Mouse (Mus musculus): ENCODE data around the gene Ccno. TPM values are rescaled to one million over a fixed set of nuclear protein-coding genes. Genes with fewer than 3 reads are reported as not detected.

Gene Ccno
- polyA plus RNA-seq, 1 experiment from 2014 or later, result 0.50 TPM

- H3K4me1 ChIP-seq (ENCODE audit: control insufficient read depth, insufficient read depth, low read length), result no peaks in the 10 kb centered on the region
- H3K9ac ChIP-seq (ENCODE audit: low read length), result no peak overlapping the region
- DNase-seq (ENCODE audit: low spot score), result no peak
- no peak overlapping the region for H3K4me3 ChIP-seq (ENCODE audit: low read depth, low read length)
- no peak overlapping the region for H3K27ac ChIP-seq (ENCODE audit: low read depth, low read length)
- WGBS, result 86% methylated on average over 2 of the region's 2 CpGs
- H3K9me3 ChIP-seq (ENCODE audit: control insufficient read depth, low read length), result no peaks in the 10 kb centered on the region
- H3K36me3 ChIP-seq (ENCODE audit: control insufficient read depth, insufficient read depth, low read length), result no peaks in the 10 kb centered on the region
- no peaks in the 10 kb centered on the region for H3K27me3 ChIP-seq (ENCODE audit: control insufficient read depth, insufficient read depth, low read length)
- ATAC-seq (ENCODE audit: insufficient read depth, low FRiP score, low TSS enrichment), result no peak
- H3K4me2 ChIP-seq (ENCODE audit: low read depth), result no peak overlapping the region
These were observed 33.9 kb downstream of the Ccno start for GRCm38 (mm10) chr13:113021521-113021920.

- Histone ChIP-seq H3K9me3 (ENCODE audit: control insufficient read depth, low read length) (no peaks in the 10 kb centered on the region), H3K4me1 (ENCODE audit: control insufficient read depth, insufficient read depth, low read length) (no peaks in the 10 kb centered on the region), H3K36me3 (ENCODE audit: control insufficient read depth, insufficient read depth, low read length) (no peaks in the 10 kb centered on the region), H3K27me3 (ENCODE audit: control insufficient read depth, insufficient read depth, low read length) (no peaks in the 10 kb centered on the region), H3K9ac (ENCODE audit: low read length) (no peak overlapping the region), H3K4me3 (ENCODE audit: low read depth, low read length) (no peak overlapping the region), H3K4me2 (ENCODE audit: low read depth) (no peak overlapping the region), H3K27ac (ENCODE audit: low read depth, low read length) (no peak overlapping the region)
- DNase-seq (ENCODE audit: low spot score) (no peak), ATAC-seq (ENCODE audit: insufficient read depth, low FRiP score, low TSS enrichment) (no peak)
- WGBS, result 78% methylated on average over 8 of the region's 8 CpGs
These were observed 34.9 kb downstream of the Ccno start for GRCm38 (mm10) chr13:113022467-113022866.

- ATAC-seq (ENCODE audit: insufficient read depth, low FRiP score, low TSS enrichment) (no peak), DNase-seq (ENCODE audit: low spot score) (no peak)
- Histone ChIP-seq H3K4me1 (ENCODE audit: control insufficient read depth, insufficient read depth, low read length) (no peaks in the 10 kb centered on the region), H3K27ac (ENCODE audit: low read depth, low read length) (no peak overlapping the region), H3K4me2 (ENCODE audit: low read depth) (no peak overlapping the region), H3K9ac (ENCODE audit: low read length) (no peak overlapping the region), H3K9me3 (ENCODE audit: control insufficient read depth, low read length) (no peaks in the 10 kb centered on the region), H3K27me3 (ENCODE audit: control insufficient read depth, insufficient read depth, low read length) (no peaks in the 10 kb centered on the region), H3K36me3 (ENCODE audit: control insufficient read depth, insufficient read depth, low read length) (no peaks in the 10 kb centered on the region), H3K4me3 (ENCODE audit: low read depth, low read length) (no peak overlapping the region)
- WGBS, result 84% methylated on average over 17 of the region's 17 CpGs
These were observed 35.9 kb downstream of the Ccno start for GRCm38 (mm10) chr13:113023274-113024143.

GRCm38 (mm10) chr13:113031351-113031750 is 43.7 kb downstream of the Ccno start:
- H3K27ac ChIP-seq (ENCODE audit: low read depth, low read length), result no peak overlapping the region
- 3% methylated on average over 7 of the region's 7 CpGs for WGBS
- DNase-seq (ENCODE audit: low spot score), result no peak

GRCm38 (mm10) chr13:113031792-113032571 is 44.4 kb downstream of the Ccno start:
- ATAC-seq (ENCODE audit: insufficient read depth, low FRiP score, low TSS enrichment) (peak; percentile 70), DNase-seq (ENCODE audit: low spot score) (peak; percentile 73)
- H3K9me3 ChIP-seq (ENCODE audit: control insufficient read depth, low read length), result no peaks in the 10 kb centered on the region
- H3K36me3 ChIP-seq (ENCODE audit: control insufficient read depth, insufficient read depth, low read length), result no peaks in the 10 kb centered on the region
- peak overlapping the region; percentile 67 for H3K9ac ChIP-seq (ENCODE audit: low read length)
- H3K4me2 ChIP-seq (ENCODE audit: low read depth), result peak overlapping the region; percentile 86
- under 1% methylated on average over 40 of the region's 40 CpGs for WGBS
- peak overlapping the region; percentile 49 for H3K4me3 ChIP-seq (ENCODE audit: low read depth, low read length)
- H3K27me3 ChIP-seq (ENCODE audit: control insufficient read depth, insufficient read depth, low read length), result peaks cover 39% of the 10 kb centered on the region
- peaks cover 12% of the 10 kb centered on the region; the same call in 1 of the 2 replicates for H3K4me1 ChIP-seq (ENCODE audit: control insufficient read depth, insufficient read depth, low read length)
- no peak overlapping the region for H3K27ac ChIP-seq (ENCODE audit: low read depth, low read length)

More at GRCm38 (mm10) chr13:113031351-113031750, 43.7 kb downstream of the Ccno start:
- ATAC-seq (ENCODE audit: insufficient read depth, low FRiP score, low TSS enrichment), result peak; percentile 4; the same call in 1 of the 2 replicates
- no peaks in the 10 kb centered on the region for H3K36me3 ChIP-seq (ENCODE audit: control insufficient read depth, insufficient read depth, low read length)
- no peaks in the 10 kb centered on the region for H3K9me3 ChIP-seq (ENCODE audit: control insufficient read depth, low read length)
- peaks cover 39% of the 10 kb centered on the region for H3K27me3 ChIP-seq (ENCODE audit: control insufficient read depth, insufficient read depth, low read length)
- peak overlapping the region; percentile 86 for H3K4me2 ChIP-seq (ENCODE audit: low read depth)
- peaks cover 12% of the 10 kb centered on the region; the same call in 1 of the 2 replicates for H3K4me1 ChIP-seq (ENCODE audit: control insufficient read depth, insufficient read depth, low read length)
- H3K9ac ChIP-seq (ENCODE audit: low read length), result no peak overlapping the region
- H3K4me3 ChIP-seq (ENCODE audit: low read depth, low read length), result no peak overlapping the region

GRCm38 (mm10) chr13:113032831-113033230 is 45.2 kb downstream of the Ccno start:
- Histone ChIP-seq H3K4me3 (ENCODE audit: low read depth, low read length) (no peak overlapping the region), H3K9me3 (ENCODE audit: control insufficient read depth, low read length) (no peaks in the 10 kb centered on the region), H3K9ac (ENCODE audit: low read length) (no peak overlapping the region), H3K4me1 (ENCODE audit: control insufficient read depth, insufficient read depth, low read length) (peaks cover 12% of the 10 kb centered on the region; the same call in 1 of the 2 replicates), H3K36me3 (ENCODE audit: control insufficient read depth, insufficient read depth, low read length) (no peaks in the 10 kb centered on the region), H3K27me3 (ENCODE audit: control insufficient read depth, insufficient read depth, low read length) (peaks cover 39% of the 10 kb centered on the region), H3K27ac (ENCODE audit: low read depth, low read length) (no peak overlapping the region), H3K4me2 (ENCODE audit: low read depth) (no peak overlapping the region)
- DNase-seq (ENCODE audit: low spot score) (no peak), ATAC-seq (ENCODE audit: insufficient read depth, low FRiP score, low TSS enrichment) (no peak)

GRCm38 (mm10) chr13:113034271-113034886 is 46.8 kb downstream of the Ccno start:
- 2% methylated on average over 11 of the region's 11 CpGs for WGBS
- no peaks in the 10 kb centered on the region for H3K36me3 ChIP-seq (ENCODE audit: control insufficient read depth, insufficient read depth, low read length)
- H3K9me3 ChIP-seq (ENCODE audit: control insufficient read depth, low read length), result no peaks in the 10 kb centered on the region
- peaks cover 12% of the 10 kb centered on the region; the same call in 1 of the 2 replicates for H3K4me1 ChIP-seq (ENCODE audit: control insufficient read depth, insufficient read depth, low read length)
- H3K27ac ChIP-seq (ENCODE audit: low read depth, low read length), result no peak overlapping the region
- H3K4me2 ChIP-seq (ENCODE audit: low read depth), result peak overlapping the region; percentile 98
- H3K9ac ChIP-seq (ENCODE audit: low read length), result no peak overlapping the region
- DNase-seq (ENCODE audit: low spot score) (peak; percentile 43), ATAC-seq (ENCODE audit: insufficient read depth, low FRiP score, low TSS enrichment) (no peak)
- H3K27me3 ChIP-seq (ENCODE audit: control insufficient read depth, insufficient read depth, low read length), result peaks cover 37% of the 10 kb centered on the region
- H3K4me3 ChIP-seq (ENCODE audit: low read depth, low read length), result peak overlapping the region; percentile 49

- H3K4me3 ChIP-seq (ENCODE audit: low read depth, low read length), result peak within 1 kb of the TSS; percentile 49
- ATAC-seq (ENCODE audit: insufficient read depth, low FRiP score, low TSS enrichment) (peak; percentile 11; the same call in 1 of the 2 replicates), DNase-seq (ENCODE audit: low spot score) (peak; percentile 56)
- H3K36me3 ChIP-seq (ENCODE audit: control insufficient read depth, insufficient read depth, low read length), result no peaks in the 10 kb centered on the region
- H3K4me2 ChIP-seq (ENCODE audit: low read depth), result peak within 1 kb of the TSS; percentile 98
- H3K9me3 ChIP-seq (ENCODE audit: control insufficient read depth, low read length), result no peaks in the 10 kb centered on the region
- peaks cover 12% of the 10 kb centered on the region; the same call in 1 of the 2 replicates for H3K4me1 ChIP-seq (ENCODE audit: control insufficient read depth, insufficient read depth, low read length)
- H3K9ac ChIP-seq (ENCODE audit: low read length), result peak within 1 kb of the TSS; percentile 32
- WGBS, result under 1% methylated on average over 44 of the region's 46 CpGs
- no peak within 1 kb of the TSS for H3K27ac ChIP-seq (ENCODE audit: low read depth, low read length)
- H3K27me3 ChIP-seq (ENCODE audit: control insufficient read depth, insufficient read depth, low read length), result peaks cover 37% of the 10 kb centered on the region
These were observed 47.4 kb downstream of the Ccno start, which contains the start of gene Cdc20b for GRCm38 (mm10) chr13:113034950-113035421. Gene Cdc20b (plus strand): TSS chr13:113035111.
